ENCODE assay signal across 15 mouse cellular contexts in the genomic region with DNA sequence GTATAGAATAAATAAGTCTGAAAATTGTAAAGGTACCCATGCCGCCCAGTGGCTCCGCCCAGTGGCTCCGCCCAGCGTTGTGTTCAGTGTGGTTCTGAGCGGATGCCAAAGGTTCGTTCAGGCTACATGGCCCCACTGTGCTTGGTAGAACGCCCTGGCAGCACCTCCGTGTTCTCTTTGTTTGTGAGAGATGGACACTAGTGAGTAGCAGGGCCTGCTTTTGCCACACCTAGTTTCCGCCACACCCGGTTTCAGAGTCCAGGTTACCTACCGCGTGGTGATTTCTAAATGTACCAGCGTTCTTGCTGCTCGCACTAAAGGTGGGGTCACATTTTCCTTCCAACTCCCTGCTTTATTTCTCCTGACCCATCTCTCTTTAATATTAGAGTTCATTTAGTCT.
"Had no signal": no experiment of that assay in that cellular context is flagged by ENCODE, and none has a peak within 500 bp of the region (broad histone marks: within the 10 kb centered on the region; RNA-seq: fewer than 3 reads in every experiment).

No protein-coding gene starts in this region.

- H3K4me3 ChIP-seq: left cerebral cortex, adult 2 months; liver, embryonic 13.5 days had no signal

- H3K9me3 ChIP-seq: liver, embryonic 13.5 days had no signal

- H3K4me2 ChIP-seq: liver, embryonic 13.5 days; midbrain, embryonic 11.5 days had no signal

- H3K27me3 ChIP-seq: liver, embryonic 13.5 days had no signal

- H3K4me1 ChIP-seq: liver, embryonic 13.5 days had no signal

- H3K36me3 ChIP-seq: liver, embryonic 13.5 days had no signal

- H3K9ac ChIP-seq: liver, embryonic 13.5 days had no signal

- DNase-seq: kidney, adult 11 months; kidney, adult 9 months; layer of hippocampus, adult 9-11 months; layer of hippocampus, postnatal 36 days; liver, embryonic 13.5 days; lung, adult 2 months; lung, postnatal 14 days; lung, postnatal 4 days; midbrain, embryonic 14.5 days; right cerebral cortex, postnatal 4 days; spleen, adult 18-20 months; thymus, postnatal 25 days had no signal

- H3K27ac ChIP-seq: kidney, postnatal 0 days; left cerebral cortex, adult 2 months; liver, embryonic 13.5 days had no signal
